Mouse (Mus musculus): ENCODE results near the gene Kank1. TPM values are rescaled to one million over a fixed set of nuclear protein-coding genes. Genes with fewer than 3 reads are reported as not detected.

Gene Kank1
- polyA plus RNA-seq, 1 experiment from 2014 or later: 6.6 TPM

- ATAC-seq (ENCODE audit: insufficient read depth): no peak
- Histone ChIP-seq H3K27me3 (no peaks in the 10 kb centered on the region), H3K4me1 (replicated peaks) (peaks cover 9% of the 10 kb centered on the region), H3K9me3 (replicated peaks) (no peaks in the 10 kb centered on the region), H3K27ac (replicated peaks) (no peak overlapping the region), H3K4me2 (no peak overlapping the region), H3K36me3 (replicated peaks) (no peaks in the 10 kb centered on the region), H3K4me3 (replicated peaks) (no peak overlapping the region), H3K9ac (no peak overlapping the region)
- WGBS (ENCODE audit: insufficient replicate concordance): 52% methylated on average over 16 of the region's 16 CpGs
These were observed 150.1 kb downstream of the Kank1 start for GRCm38 (mm10) chr19:25386679-25387470.

GRCm38 (mm10) chr19:25387902-25388301 lies 151.1 kb downstream of the Kank1 start:
- Histone ChIP-seq H3K4me2 (no peak overlapping the region), H3K4me3 (replicated peaks) (no peak overlapping the region), H3K36me3 (replicated peaks) (no peaks in the 10 kb centered on the region), H3K27me3 (no peaks in the 10 kb centered on the region), H3K9me3 (replicated peaks) (no peaks in the 10 kb centered on the region), H3K27ac (replicated peaks) (no peak overlapping the region), H3K4me1 (replicated peaks) (peaks cover 9% of the 10 kb centered on the region), H3K9ac (no peak overlapping the region)
- 83% methylated on average over 18 of the region's 18 CpGs for WGBS (ENCODE audit: insufficient replicate concordance)
- ATAC-seq (ENCODE audit: insufficient read depth): no peak

DNA sequence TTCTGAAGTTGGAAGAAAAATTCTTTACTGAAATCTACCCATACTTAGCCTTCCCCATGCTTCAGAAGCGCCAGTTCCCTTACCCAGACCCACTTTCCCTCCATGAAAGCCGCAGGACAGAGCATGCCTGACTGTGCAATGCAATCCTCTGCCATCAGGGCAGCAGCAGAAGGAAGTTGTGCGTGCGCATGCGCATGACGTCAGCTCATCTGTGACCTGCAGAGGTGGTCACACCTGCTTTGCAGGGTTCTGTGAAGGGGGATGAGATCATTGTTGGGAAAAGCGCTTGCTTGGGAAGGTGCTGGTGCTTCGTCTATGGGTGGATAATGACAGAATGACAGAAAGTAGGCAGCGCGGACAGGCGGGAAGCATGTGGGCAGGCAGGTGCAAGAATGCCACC lies 155.4 kb downstream of the Kank1 start:
- H3K9me3 ChIP-seq (replicated peaks): no peaks in the 10 kb centered on the region
- no peaks in the 10 kb centered on the region for H3K4me1 ChIP-seq (replicated peaks)
- ATAC-seq (ENCODE audit: insufficient read depth): no peak
- H3K4me3 ChIP-seq (replicated peaks): no peak overlapping the region
- H3K9ac ChIP-seq: no peak overlapping the region
- no peaks in the 10 kb centered on the region for H3K27me3 ChIP-seq
- no peak overlapping the region for H3K4me2 ChIP-seq
- WGBS (ENCODE audit: insufficient replicate concordance): 74% methylated on average over 11 of the region's 11 CpGs
- no peak overlapping the region for H3K27ac ChIP-seq (replicated peaks)
- no peaks in the 10 kb centered on the region for H3K36me3 ChIP-seq (replicated peaks)

DNA sequence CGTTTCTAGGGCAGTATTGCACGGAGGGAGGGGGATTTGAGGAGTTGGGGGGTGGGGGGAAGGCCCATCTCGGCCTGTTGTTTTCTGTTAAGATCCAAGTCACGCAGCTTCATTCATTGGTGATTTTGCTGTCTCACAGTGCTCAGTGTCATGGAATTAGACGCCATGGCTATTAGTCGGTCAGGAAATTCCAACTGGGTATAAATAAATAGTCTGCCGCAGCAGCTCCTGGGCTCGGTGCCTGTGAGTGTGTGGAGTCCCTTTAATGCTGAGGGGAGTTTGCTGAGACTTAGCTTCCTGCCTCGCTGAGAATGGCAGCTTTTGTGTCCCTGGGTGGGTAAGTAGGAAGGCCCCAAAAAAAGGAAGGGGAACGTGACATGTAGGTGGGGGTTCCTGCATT lies 158.3 kb downstream of the Kank1 start:
- no peak overlapping the region for H3K4me2 ChIP-seq

GRCm38 (mm10) chr19:25396709-25397266 lies 160.0 kb downstream of the Kank1 start:
- no peak overlapping the region for H3K4me3 ChIP-seq (replicated peaks)
- 0 out of 2 replicates have a peak, but pooled peaks cover 6% of the 10 kb centered on the region for H3K4me1 ChIP-seq (replicated peaks)
- H3K9ac ChIP-seq: no peak overlapping the region
- no peaks in the 10 kb centered on the region for H3K36me3 ChIP-seq (replicated peaks)
- no peak overlapping the region for H3K27ac ChIP-seq (replicated peaks)
- H3K27me3 ChIP-seq: peaks cover 19% of the 10 kb centered on the region; the same call in 1 of the 2 replicates
- 68% methylated on average over 6 of the region's 6 CpGs for WGBS (ENCODE audit: insufficient replicate concordance)
- H3K4me2 ChIP-seq: no peak overlapping the region
- no peaks in the 10 kb centered on the region for H3K9me3 ChIP-seq (replicated peaks)
- ATAC-seq (ENCODE audit: insufficient read depth): no peak

More for the DNA sequence above, 158.3 kb downstream of the Kank1 start:
- peaks cover 9% of the 10 kb centered on the region; the same call in 1 of the 2 replicates for H3K27me3 ChIP-seq
- H3K4me3 ChIP-seq (replicated peaks): no peak overlapping the region
- no peak overlapping the region for H3K9ac ChIP-seq
- 19% methylated on average over 10 of the region's 10 CpGs for WGBS (ENCODE audit: insufficient replicate concordance)
- H3K36me3 ChIP-seq (replicated peaks): no peaks in the 10 kb centered on the region
- 0 out of 2 replicates have a peak, but pooled peaks cover 3% of the 10 kb centered on the region for H3K4me1 ChIP-seq (replicated peaks)
- no peak for ATAC-seq (ENCODE audit: insufficient read depth)
- no peaks in the 10 kb centered on the region for H3K9me3 ChIP-seq (replicated peaks)
- no peak overlapping the region for H3K27ac ChIP-seq (replicated peaks)

GRCm38 (mm10) chr19:25399511-25400211 lies 162.9 kb downstream of the Kank1 start:
- Histone ChIP-seq H3K27ac (replicated peaks) (no peak overlapping the region), H3K4me2 (peak overlapping the region; percentile 7; the same call in 1 of the 2 replicates), H3K9ac (no peak overlapping the region), H3K36me3 (replicated peaks) (no peaks in the 10 kb centered on the region), H3K4me1 (replicated peaks) (0 out of 2 replicates have a peak, but pooled peaks cover 6% of the 10 kb centered on the region), H3K27me3 (peaks cover 19% of the 10 kb centered on the region; the same call in 1 of the 2 replicates), H3K9me3 (replicated peaks) (no peaks in the 10 kb centered on the region), H3K4me3 (replicated peaks) (no peak overlapping the region)
- WGBS (ENCODE audit: insufficient replicate concordance): 20% methylated on average over 9 of the region's 9 CpGs
- ATAC-seq (ENCODE audit: insufficient read depth): no peak

GRCm38 (mm10) chr19:25400212-25400913 lies 163.6 kb downstream of the Kank1 start:
- Histone ChIP-seq H3K9me3 (replicated peaks) (no peaks in the 10 kb centered on the region), H3K27me3 (peaks cover 19% of the 10 kb centered on the region; the same call in 1 of the 2 replicates), H3K27ac (replicated peaks) (no peak overlapping the region), H3K4me2 (no peak overlapping the region), H3K9ac (no peak overlapping the region), H3K36me3 (replicated peaks) (no peaks in the 10 kb centered on the region), H3K4me3 (replicated peaks) (no peak overlapping the region), H3K4me1 (replicated peaks) (0 out of 2 replicates have a peak, but pooled peaks cover 6% of the 10 kb centered on the region)
- 45% methylated on average over 13 of the region's 13 CpGs for WGBS (ENCODE audit: insufficient replicate concordance)
- no peak for ATAC-seq (ENCODE audit: insufficient read depth)

GRCm38 (mm10) chr19:25401521-25401920 lies 164.7 kb downstream of the Kank1 start:
- no peak for ATAC-seq (ENCODE audit: insufficient read depth)
- Histone ChIP-seq H3K9me3 (replicated peaks) (no peaks in the 10 kb centered on the region), H3K4me2 (no peak overlapping the region), H3K4me1 (replicated peaks) (0 out of 2 replicates have a peak, but pooled peaks cover 6% of the 10 kb centered on the region), H3K27me3 (peaks cover 29% of the 10 kb centered on the region), H3K4me3 (replicated peaks) (no peak overlapping the region), H3K27ac (replicated peaks) (no peak overlapping the region), H3K9ac (no peak overlapping the region), H3K36me3 (replicated peaks) (no peaks in the 10 kb centered on the region)
- WGBS (ENCODE audit: insufficient replicate concordance): 61% methylated on average over 8 of the region's 8 CpGs

GRCm38 (mm10) chr19:25404163-25404562 lies 167.4 kb downstream of the Kank1 start:
- 0 out of 2 replicates have a peak, but pooled peaks cover 2% of the 10 kb centered on the region for H3K36me3 ChIP-seq (replicated peaks)
- no peak overlapping the region for H3K4me3 ChIP-seq (replicated peaks)
- H3K4me1 ChIP-seq (replicated peaks): 0 out of 2 replicates have a peak, but pooled peaks cover 4% of the 10 kb centered on the region
- H3K27me3 ChIP-seq: peaks cover 45% of the 10 kb centered on the region
- no peak overlapping the region for H3K27ac ChIP-seq (replicated peaks)
- no peak overlapping the region for H3K4me2 ChIP-seq
- ATAC-seq (ENCODE audit: insufficient read depth): no peak
- no peak overlapping the region for H3K9ac ChIP-seq
- no peaks in the 10 kb centered on the region for H3K9me3 ChIP-seq (replicated peaks)
- 67% methylated on average over 4 of the region's 4 CpGs for whole genome bisulfite sequencing (ENCODE audit: insufficient replicate concordance)

DNA sequence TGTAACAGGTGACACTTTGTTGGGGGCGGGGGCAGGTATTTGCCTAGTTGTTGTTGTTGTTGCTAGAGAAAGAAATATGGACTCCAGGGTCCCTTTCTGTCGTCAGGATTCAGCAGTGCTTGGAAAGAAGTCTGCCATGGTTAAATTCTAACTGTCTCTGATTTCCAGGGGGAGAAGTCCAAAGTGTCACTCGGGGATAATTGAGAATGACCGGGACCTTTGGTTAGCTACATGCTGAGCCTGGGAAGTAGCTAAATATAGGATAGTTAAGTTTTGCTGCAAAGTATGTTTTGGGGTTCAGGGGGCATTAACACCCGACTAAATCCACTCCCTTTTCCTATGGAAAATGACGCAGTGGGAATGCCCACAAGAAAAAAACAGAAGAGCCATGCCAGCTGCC lies 169.2 kb downstream of the Kank1 start:
- Histone ChIP-seq H3K27ac (replicated peaks) (peak overlapping the region; percentile 62), H3K4me2 (peak overlapping the region; percentile 53), H3K9ac (no peak overlapping the region), H3K36me3 (replicated peaks) (peaks cover 10% of the 10 kb centered on the region; the same call in 1 of the 2 replicates), H3K27me3 (peaks cover 35% of the 10 kb centered on the region), H3K9me3 (replicated peaks) (no peaks in the 10 kb centered on the region), H3K4me3 (replicated peaks) (peak overlapping the region; percentile 44; the same call in 1 of the 2 replicates), H3K4me1 (replicated peaks) (no peaks in the 10 kb centered on the region)
- WGBS (ENCODE audit: insufficient replicate concordance): 33% methylated on average over 6 of the region's 6 CpGs
- no peak for ATAC-seq (ENCODE audit: insufficient read depth)
